9 mouse cellular contexts compared by ENCODE assay signal in the genomic region with DNA sequence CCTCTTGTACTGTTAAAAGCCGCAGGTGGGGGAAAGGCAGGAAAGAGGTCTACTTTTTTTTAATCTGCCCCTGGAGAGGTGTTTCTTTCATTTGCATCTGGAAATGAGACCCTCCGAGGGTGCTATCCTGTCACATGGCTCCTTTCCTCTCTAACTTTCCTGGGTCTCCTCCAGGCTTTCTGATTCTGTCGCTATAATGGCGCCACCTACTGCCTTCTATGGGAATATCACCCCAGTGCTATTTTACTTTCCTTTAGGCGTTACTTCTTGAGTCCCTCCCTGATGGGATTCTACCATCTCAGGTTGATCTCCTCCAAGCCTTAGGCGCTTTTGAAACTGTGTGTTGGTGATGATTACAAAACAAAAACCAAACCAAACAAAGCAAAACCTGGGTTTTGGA. TPM values are rescaled to one million over a fixed set of nuclear protein-coding genes. Genes with fewer than 3 reads are reported as not detected.
DNase-seq lines count a peak whose midpoint lies in the region; ATAC-seq and TF ChIP-seq lines count a peak whose summit lies in the region.
"Had no signal": no experiment of that assay in that cellular context is flagged by ENCODE, and none has a peak within 500 bp of the region (broad histone marks: within the 10 kb centered on the region; RNA-seq: fewer than 3 reads in every experiment).

No protein-coding gene starts in this region.

- in situ Hi-C loops in ES-E14 (cut with MboI; ENCODE audit: low sequenced_read_pairs in 2 of 2, unreplicated experiment in 2 of 2) = no loop called here

- no peaks in the 10 kb centered on the region for H3K36me3 ChIP-seq in intestine, postnatal 0 days (ENCODE audit: control insufficient read depth, insufficient read depth)
- H3K36me3 ChIP-seq in intestine, embryonic 15.5 days = no peaks in the 10 kb centered on the region
- H3K36me3 ChIP-seq in ES-E14 (ENCODE audit: control insufficient read depth, insufficient read depth, low read length, poor library complexity, severe bottlenecking) = no peaks in the 10 kb centered on the region
- H3K36me3 ChIP-seq: embryonic facial prominence, embryonic 12.5 days had no signal

- peak; percentile 34 to 49 for DNase-seq in B cell, adult 2 months
- DNase-seq in ES-E14 (ENCODE audit: low read depth, low spot score) = peak; percentile 66
- DNase-seq in heart, postnatal 36 days = peak; percentile 21 to 22
- peak; percentile 66 for DNase-seq in retina, embryonic 14.5 days (ENCODE audit: low spot score)
- no peak for DNase-seq in ovary, postnatal 10 days (ENCODE audit: low spot score)
- no peak for DNase-seq in cerebellum, adult 8-10 months

- peak; percentile 74 for TF ChIP-seq CTCF in intestine, postnatal 0 days (IDR thresholded peaks at IDR 0.05; ENCODE audit: low read depth)

- no peaks in the 10 kb centered on the region for H3K4me1 ChIP-seq in intestine, postnatal 0 days (replicated peaks; ENCODE audit: control insufficient read depth, insufficient read depth, low read length)
- H3K4me1 ChIP-seq in intestine, embryonic 15.5 days (replicated peaks) = no peaks in the 10 kb centered on the region
- H3K4me1 ChIP-seq in ES-E14 (ENCODE audit: control insufficient read depth in 2 of 2, insufficient read depth in 2 of 2, low read length in 2 of 2, poor library complexity in 1 of 2) = peaks cover 0 to 3% of the 10 kb centered on the region in 2 experiments; a peak in 1 of 4 replicates
- H3K4me1 ChIP-seq: embryonic facial prominence, embryonic 12.5 days had no signal

- no peaks in the 10 kb centered on the region for H3K27me3 ChIP-seq in intestine, postnatal 0 days (replicated peaks; ENCODE audit: control insufficient read depth, insufficient read depth, low read length)
- no peaks in the 10 kb centered on the region for H3K27me3 ChIP-seq in intestine, embryonic 15.5 days (replicated peaks)
- H3K27me3 ChIP-seq: embryonic facial prominence, embryonic 12.5 days had no signal

- WGBS in intestine, postnatal 0 days = 33% methylated on average over 6 of the region's 6 CpGs
- WGBS in intestine, embryonic 15.5 days = 31% methylated on average over 6 of the region's 6 CpGs

- no peak overlapping the region for H3K4me3 ChIP-seq in intestine, postnatal 0 days (ENCODE audit: low read depth, low read length)
- H3K4me3 ChIP-seq in intestine, embryonic 15.5 days (replicated peaks) = no peak overlapping the region
- no peak overlapping the region for H3K4me3 ChIP-seq in ES-E14 (ENCODE audit: insufficient read depth in 1 of 2, low read depth in 1 of 2, low read length in 2 of 2, poor library complexity in 1 of 2, severe bottlenecking in 1 of 2)
- H3K4me3 ChIP-seq: embryonic facial prominence, embryonic 12.5 days had no signal

- H3K9ac ChIP-seq in intestine, postnatal 0 days (ENCODE audit: low read depth, low read length) = no peak overlapping the region
- no peak overlapping the region for H3K9ac ChIP-seq in intestine, embryonic 15.5 days
- no peak overlapping the region for H3K9ac ChIP-seq in ES-E14 (ENCODE audit: insufficient read depth, low read depth, low read length, poor library complexity, severe bottlenecking)
- H3K9ac ChIP-seq: embryonic facial prominence, embryonic 12.5 days had no signal

- no peak overlapping the region for H3K4me2 ChIP-seq in intestine, postnatal 0 days (replicated peaks; ENCODE audit: low read depth)
- H3K4me2 ChIP-seq in intestine, embryonic 15.5 days (replicated peaks) = no peak overlapping the region
- H3K4me2 ChIP-seq: embryonic facial prominence, embryonic 12.5 days had no signal

- no peak overlapping the region for H3K27ac ChIP-seq in intestine, postnatal 0 days (ENCODE audit: low read depth, low read length)
- no peak overlapping the region for H3K27ac ChIP-seq in intestine, embryonic 15.5 days
- H3K27ac ChIP-seq in ES-E14 (ENCODE audit: insufficient read depth, low read depth, low read length, poor library complexity, severe bottlenecking) = no peak overlapping the region
- H3K27ac ChIP-seq: embryonic facial prominence, embryonic 12.5 days had no signal

- no peaks in the 10 kb centered on the region for H3K9me3 ChIP-seq in intestine, postnatal 0 days (ENCODE audit: control insufficient read depth)
- H3K9me3 ChIP-seq in intestine, embryonic 15.5 days = no peaks in the 10 kb centered on the region
- H3K9me3 ChIP-seq in ES-E14 (ENCODE audit: control insufficient read depth, insufficient read depth, low read depth, low read length) = no peaks in the 10 kb centered on the region
- H3K9me3 ChIP-seq: embryonic facial prominence, embryonic 12.5 days had no signal

- intact Hi-C loops in heart, postnatal 36 days (cut with DNase I) = loop anchor here (5.0 kb wide), 1 partner anchor 73 kb away; a partner anchor contains a TSS

- ATAC-seq in intestine, postnatal 0 days = no peak
- ATAC-seq in intestine, embryonic 15.5 days = no peak

TF ChIP-seq in ES-E14, 5 proteins besides CTCF, POLR2A, EP300 and RAD21:
- TF ChIP-seq CHD2 (IDR thresholded peaks at IDR 0.05; ENCODE audit: low read depth, low read length) (no peak), MAFK (IDR thresholded peaks at IDR 0.05; ENCODE audit: insufficient read depth, low read depth, low read length) (no peak), HCFC1 (IDR thresholded peaks at IDR 0.05; ENCODE audit: borderline replicate concordance, insufficient read depth, low read length) (no peak), ZC3H11A (IDR thresholded peaks at IDR 0.05; ENCODE audit: borderline replicate concordance, low read depth, low read length) (peak; percentile 24; the same call in 1 of the 2 replicates), ZNF384 (IDR thresholded peaks at IDR 0.05; ENCODE audit: low read depth, low read length) (no peak)
TF ChIP-seq in ES-E14: peak in this region for 1.

RNA-seq across cellular contexts. Expression of a gene that starts 22.1 kb away (rescaled TPM):
- 0.10 and 0.14 TPM in 2 replicates for polyA plus RNA-seq in intestine, postnatal 0 days (2015; fragmentation: Nextera tagmentation; extraction: Ambion mirVana)
- polyA plus RNA-seq in intestine, embryonic 15.5 days (2015; fragmentation: Nextera tagmentation; extraction: Ambion mirVana) = 0.48 and 1.2 TPM in 2 replicates
- 1.3 and 1.5 TPM in 2 replicates for total RNA-seq in ES-E14 (2012; rRNA removed)
- not detected for total RNA-seq in heart, postnatal 36 days (2021)

RNA-seq across cellular contexts. Expression of a gene that starts 47.7 kb away (rescaled TPM):
- 13.4 and 14.0 TPM in 2 replicates for polyA plus RNA-seq in intestine, postnatal 0 days (2015; fragmentation: Nextera tagmentation; extraction: Ambion mirVana)
- 19.5 and 20.7 TPM in 2 replicates for polyA plus RNA-seq in intestine, embryonic 15.5 days (2015; fragmentation: Nextera tagmentation; extraction: Ambion mirVana)
- 33.6 and 35.9 TPM in 2 replicates for total RNA-seq in ES-E14 (2012; rRNA removed)
- total RNA-seq in heart, postnatal 36 days (2021) = 10 to 100 TPM; 17.9 to 21.2 TPM

RNA-seq across cellular contexts. Expression of a gene that starts 47.8 kb away (rescaled TPM):
- 26.5 and 26.6 TPM in 2 replicates for polyA plus RNA-seq in intestine, postnatal 0 days (2015; fragmentation: Nextera tagmentation; extraction: Ambion mirVana)
- 20.8 and 24.2 TPM in 2 replicates for polyA plus RNA-seq in intestine, embryonic 15.5 days (2015; fragmentation: Nextera tagmentation; extraction: Ambion mirVana)
- total RNA-seq in ES-E14 (2012; rRNA removed) = 25.4 and 27.3 TPM in 2 replicates
- 10 to 100 TPM; 12.5 to 16.3 TPM for total RNA-seq in heart, postnatal 36 days (2021)

Comparison
In these comparisons a context has a peak if more than half of its experiments do, and no peak if none do; other contexts are left out.
1. DNase-seq: peak in B cell, adult 2 months (2 of 2), ES-E14 (single experiment), heart, postnatal 36 days (2 of 2) and retina, embryonic 14.5 days (single experiment); none in ovary, postnatal 10 days (single experiment) and cerebellum, adult 8-10 months (single experiment).